Mouse (Mus musculus): ENCODE results near the gene Pex6. TPM values are rescaled to one million over a fixed set of nuclear protein-coding genes. Genes with fewer than 3 reads are reported as not detected.

The Pex6 gene
- 10 to 100 TPM; 42.8 to 54.4 (median 51.9) TPM for total RNA-seq (2022)

DNA sequence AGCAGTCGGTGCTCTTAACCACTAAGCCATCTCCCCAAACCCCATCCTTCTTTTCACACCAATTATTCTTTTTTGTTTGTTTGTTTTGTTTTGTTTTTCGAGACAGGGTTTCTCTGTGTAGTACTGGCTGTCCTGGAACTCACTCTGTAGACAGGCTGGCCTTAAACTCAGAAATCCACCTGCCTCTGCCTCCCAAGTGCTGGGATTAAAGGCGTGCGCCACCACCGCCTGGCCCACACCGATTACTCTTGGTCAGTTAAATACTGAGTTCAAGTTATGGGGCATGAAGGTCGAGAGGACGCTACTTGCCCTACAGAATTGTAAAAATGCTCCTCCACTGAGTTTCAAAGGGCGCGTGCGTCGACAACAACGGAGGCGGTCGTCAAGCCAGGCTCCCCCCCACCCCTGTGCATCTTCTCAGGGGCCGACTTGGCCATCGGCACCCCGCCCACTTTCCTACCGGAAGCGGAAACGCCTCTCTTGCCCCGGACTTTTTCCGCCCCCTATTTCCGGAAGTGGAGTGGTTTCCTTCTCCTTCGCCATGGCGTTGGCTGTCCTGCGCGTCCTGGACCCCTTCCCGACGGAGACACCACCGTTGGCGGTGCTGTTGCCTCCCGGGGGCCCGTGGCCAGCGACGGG, at the start of gene Pex6:
Gene Pex6, plus strand, starts transcription at position 505 of the 639 bp plus-strand sequence.
- peak; percentile 89 to 90 for DNase-seq (ENCODE audit: low spot score in 2 of 2)

GRCm38 (mm10) chr17:46661981-46662380, 49.3 kb upstream of the Pex6 start:
- DNase-seq (ENCODE audit: low spot score in 2 of 2): no peak

- no peak for DNase-seq (ENCODE audit: low spot score in 2 of 2)
Observed at GRCm38 (mm10) chr17:46662730-46663129, 48.5 kb upstream of the Pex6 start.

- no peak for DNase-seq (ENCODE audit: low spot score in 2 of 2)
Observed at GRCm38 (mm10) chr17:46667712-46668111, 43.6 kb upstream of the Pex6 start.

DNA sequence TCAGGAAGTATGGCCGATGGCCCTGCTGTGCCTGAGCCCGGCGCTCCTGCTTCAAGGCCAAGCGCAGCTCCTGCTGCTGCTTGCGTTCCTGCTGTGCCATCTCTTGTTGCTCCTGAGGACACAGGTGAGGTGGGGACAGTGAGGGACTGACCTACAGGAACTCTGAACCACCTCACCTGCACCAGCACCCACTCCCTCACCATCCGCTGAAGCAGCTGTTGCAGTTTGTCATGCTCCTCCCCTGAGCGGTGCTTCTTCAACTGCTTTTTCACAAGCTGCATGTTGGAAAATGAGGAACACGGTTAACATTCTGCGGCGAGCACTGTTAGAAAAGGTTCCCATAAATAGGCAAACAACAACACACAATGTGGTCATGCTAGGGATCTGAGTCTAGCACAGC, 41.4 kb upstream of the Pex6 start:
- DNase-seq (ENCODE audit: low spot score in 2 of 2): no peak

- peak; percentile 83 to 89 for DNase-seq (ENCODE audit: low spot score in 2 of 2)
Observed at GRCm38 (mm10) chr17:46673850-46674529, 37.3 kb upstream of the Pex6 start, which contains the start of gene Rrp36. Rrp36 (minus strand) TSS chr17:46674352.

DNA sequence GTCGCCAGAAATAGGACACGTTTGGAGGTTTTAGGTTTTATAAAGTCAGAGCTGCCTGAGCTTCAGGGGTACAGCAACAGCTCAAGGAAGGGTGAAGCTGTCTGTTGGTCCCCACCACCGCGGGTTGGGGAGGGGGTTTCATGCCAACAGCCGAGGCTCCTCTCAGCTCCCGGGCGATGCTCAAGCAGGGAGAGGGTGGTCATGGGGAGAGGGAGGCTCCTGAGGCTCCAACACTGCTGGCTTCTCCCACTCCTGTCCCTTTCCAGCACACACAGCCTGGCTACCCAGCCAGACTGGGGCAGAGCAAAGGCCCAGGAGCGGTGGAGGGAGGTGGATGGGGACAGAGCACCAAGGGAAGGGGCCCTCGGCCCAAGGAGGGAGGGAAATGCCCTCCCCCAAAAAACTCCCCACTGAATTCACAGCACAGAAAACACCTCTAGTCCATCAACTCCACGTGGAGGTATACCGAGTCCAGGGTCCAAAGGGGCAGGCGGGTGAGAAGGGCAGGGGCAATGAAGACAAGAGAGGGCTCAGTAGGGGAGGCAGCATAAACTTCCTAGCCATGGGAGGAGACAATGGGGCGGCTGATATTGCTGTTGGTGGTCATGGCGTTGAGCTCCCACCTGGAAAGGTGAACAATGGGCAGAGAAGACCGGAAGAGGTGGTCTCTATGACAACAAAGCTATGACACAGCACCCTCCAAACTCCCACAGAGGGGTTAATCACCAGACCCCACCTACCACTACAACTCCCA, 36.6 kb upstream of the Pex6 start:
- DNase-seq (ENCODE audit: low spot score in 2 of 2): no peak

GRCm38 (mm10) chr17:46678416-46678815, 32.8 kb upstream of the Pex6 start, which contains the start of gene Mea1:
Mea1 (plus strand) TSS chr17:46678793.
- DNase-seq (ENCODE audit: low spot score in 2 of 2): no peak

GRCm38 (mm10) chr17:46678911-46679310, 32.4 kb upstream of the Pex6 start:
- DNase-seq (ENCODE audit: low spot score in 2 of 2): no peak

DNA sequence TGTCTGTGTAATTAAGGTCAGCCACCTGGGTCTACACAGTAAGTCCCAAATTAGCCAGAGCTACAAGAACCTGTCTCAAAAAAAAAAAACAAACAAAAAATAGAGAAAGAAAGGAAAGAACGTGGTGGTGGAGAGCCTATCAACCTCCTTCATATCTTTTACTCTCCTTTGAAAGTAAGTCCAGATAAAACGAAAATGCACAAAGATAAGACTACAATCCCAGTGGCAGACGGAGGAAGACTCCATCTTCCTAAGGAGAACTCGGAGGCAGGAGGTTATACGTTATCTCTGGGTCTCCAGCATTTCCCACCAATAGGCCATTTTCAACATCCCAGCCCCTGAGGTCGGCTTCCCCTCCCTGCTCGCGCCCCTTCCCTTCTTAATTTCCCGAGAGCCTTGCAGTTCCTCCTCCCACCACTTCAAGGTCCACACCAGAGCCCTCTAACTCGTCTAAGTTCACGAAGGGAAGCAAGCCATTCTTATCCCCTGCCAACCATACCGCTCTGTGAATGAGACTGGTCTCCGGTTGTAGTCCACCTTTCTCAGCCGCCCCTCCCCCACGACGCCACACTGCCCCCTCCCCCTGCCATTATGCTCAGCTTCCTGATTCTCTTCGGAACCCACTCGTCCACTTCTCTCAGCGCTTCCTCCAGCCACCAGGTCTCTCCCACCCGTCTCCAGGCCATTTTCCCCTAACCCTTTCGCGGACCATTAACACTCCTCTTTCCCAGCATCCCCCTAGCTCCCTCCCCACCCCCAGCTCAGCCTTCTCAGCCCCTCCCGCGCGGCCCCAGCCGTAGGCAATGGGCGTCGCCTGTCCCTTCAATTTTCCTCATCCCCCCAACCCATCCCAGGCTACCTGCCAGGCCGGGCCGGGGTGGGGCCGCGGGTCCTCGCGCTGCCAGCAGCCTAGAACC, 31.2 kb upstream of the Pex6 start:
- peak in 1 of 2 experiments; percentile 42 for DNase-seq (ENCODE audit: low spot score in 2 of 2)

GRCm38 (mm10) chr17:46680760-46681373, 30.4 kb upstream of the Pex6 start, which contains the start of gene Klhdc3:
Klhdc3 (minus strand) TSS chr17:46680914.
- DNase-seq (ENCODE audit: low spot score in 2 of 2): peak; percentile 96

DNA sequence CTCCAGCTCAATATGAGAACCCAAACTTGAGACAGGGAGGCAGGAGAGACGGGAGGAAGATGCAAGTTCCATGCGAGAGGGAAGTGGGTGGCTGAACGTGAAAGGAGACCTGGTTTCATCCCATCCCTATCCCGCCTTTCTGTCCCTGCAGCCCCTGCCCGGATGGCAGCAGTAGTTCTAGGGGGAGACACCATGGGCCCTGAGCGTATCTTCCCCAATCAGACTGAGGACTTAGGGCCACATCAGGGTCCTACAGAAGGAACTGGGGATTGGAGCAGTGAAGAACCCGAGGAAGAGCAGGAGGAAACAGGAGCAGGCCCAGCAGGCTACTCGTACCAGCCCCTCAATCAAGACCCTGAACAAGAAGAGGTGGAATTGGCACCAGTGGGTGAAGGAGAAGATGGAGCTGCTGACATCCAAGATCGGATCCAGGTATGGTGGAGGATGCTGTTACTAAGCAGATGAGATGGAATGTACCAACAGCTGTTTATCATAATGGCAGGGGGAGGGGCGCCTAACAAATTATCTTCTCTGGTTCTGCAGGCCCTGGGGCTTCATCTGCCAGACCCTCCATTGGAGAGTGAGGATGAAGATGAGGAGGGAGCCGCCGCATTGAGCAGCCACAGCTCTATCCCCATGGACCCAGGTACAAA, 29.7 kb upstream of the Pex6 start:
- DNase-seq (ENCODE audit: low spot score in 2 of 2): no peak

- no peak for DNase-seq (ENCODE audit: low spot score in 2 of 2)
Observed at GRCm38 (mm10) chr17:46682654-46683389, 28.4 kb upstream of the Pex6 start.

DNA sequence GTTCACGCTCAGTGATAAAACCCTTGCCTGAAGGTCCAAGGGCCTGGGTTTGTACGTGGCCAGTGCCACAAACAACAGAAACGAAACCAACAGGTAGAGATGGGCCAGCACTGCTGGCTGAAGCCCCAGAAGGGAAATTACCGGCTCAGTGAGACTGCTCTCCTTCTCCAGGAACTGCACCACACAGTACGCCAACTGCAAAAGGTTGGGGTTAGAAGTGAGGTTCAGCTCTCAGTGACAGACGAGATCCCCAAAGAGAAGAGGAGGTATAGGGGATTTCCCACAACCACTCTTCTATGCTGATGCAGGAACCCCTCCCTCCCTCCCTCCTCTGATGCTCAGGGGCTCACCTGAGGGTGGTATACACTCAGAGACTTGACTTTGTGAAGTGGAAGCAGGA, 25.4 kb upstream of the Pex6 start:
- DNase-seq (ENCODE audit: low spot score in 2 of 2): no peak

DNA sequence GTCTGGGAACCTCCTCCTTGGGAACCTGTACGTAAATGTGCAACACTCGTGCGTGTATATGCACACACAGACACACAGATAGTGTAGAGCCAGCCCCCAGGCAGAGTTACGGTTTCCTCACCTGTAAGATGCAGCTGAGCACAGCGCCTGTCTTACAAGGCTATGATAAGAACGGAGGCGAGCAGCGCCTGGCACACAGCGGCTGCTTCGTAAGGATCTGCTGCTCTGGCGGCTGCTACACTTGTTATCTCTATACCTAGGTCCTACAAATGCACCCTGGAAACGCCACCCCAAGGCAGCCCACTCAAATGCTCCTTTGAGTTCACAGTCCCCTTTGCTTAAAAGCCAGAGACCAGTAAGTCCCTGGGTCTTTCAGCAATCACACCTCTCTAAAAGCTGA, 20.6 kb upstream of the Pex6 start:
- no peak for DNase-seq (ENCODE audit: low spot score in 2 of 2)

DNA sequence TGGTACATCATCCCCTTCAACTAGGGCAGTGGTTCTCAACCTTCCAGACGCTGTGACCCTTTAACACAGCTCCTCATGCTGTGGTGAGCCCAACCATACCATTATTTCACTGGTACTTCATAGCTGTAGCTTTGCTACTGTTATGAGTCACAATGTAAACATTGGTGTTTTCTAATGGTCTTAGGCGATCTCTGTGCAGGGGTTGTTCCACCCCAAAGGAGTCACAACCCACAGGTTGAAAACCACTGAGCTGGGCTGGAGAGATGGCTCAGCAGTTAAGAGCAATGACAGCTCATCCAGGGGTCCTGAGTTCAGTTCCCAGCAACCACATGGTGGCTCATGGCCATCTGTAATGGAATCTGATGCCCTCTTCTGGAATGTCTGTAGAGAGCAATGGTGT, 19.9 kb upstream of the Pex6 start:
- DNase-seq (ENCODE audit: low spot score in 2 of 2): no peak

DNA sequence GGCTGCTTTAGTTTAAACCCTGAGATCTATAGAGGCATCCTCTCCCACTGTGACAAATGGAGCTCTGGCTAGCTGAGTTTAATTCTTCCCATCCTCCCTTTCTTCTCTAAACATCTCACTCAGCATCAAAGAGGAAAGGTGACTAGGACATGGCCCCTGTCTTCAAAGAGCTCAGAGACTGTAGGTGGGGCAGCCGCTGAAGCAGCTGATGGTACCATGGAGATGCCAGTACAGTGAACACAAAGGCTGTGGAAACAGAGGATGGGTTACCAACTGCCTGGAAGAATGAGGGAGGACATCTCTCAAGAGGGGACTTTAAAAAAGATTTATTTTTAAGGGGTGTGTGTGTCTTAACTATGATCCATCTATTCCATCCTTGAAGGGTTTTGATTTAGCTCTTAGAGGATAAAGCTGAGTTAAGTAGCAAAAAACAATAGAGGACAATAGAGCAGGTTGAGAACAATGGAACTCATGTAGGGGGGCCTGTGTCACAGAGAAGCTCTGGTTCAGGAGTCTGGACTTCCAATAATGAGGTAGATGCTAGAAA, 16.7 kb upstream of the Pex6 start:
- no peak for DNase-seq (ENCODE audit: low spot score in 2 of 2)

GRCm38 (mm10) chr17:46698515-46698914, 12.7 kb upstream of the Pex6 start:
- DNase-seq (ENCODE audit: low spot score in 2 of 2): no peak

DNA sequence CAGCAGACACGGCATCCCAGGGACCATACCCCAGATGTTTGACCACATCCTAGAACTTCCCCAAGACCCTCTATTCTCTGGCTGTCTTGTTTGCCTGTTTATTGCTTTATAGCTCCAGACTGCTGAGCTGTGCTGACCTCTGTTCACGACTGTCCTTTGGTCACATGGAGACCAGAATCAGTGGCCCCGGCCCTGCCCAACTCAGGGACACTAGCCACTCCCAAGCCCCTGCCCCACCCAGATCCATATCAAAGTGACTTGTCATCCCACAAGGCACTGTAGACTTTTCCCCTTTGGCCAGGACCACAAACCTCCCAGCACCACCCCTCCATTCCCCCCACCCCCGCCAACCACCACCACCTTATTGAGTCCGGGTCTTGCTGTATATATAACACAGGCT, 12.0 kb upstream of the Pex6 start:
- DNase-seq (ENCODE audit: low spot score in 2 of 2): no peak

Measured in layer of hippocampus, adult 8-10 months (tissue).